8 mouse cellular contexts compared by ENCODE assay signal in the genomic region with DNA sequence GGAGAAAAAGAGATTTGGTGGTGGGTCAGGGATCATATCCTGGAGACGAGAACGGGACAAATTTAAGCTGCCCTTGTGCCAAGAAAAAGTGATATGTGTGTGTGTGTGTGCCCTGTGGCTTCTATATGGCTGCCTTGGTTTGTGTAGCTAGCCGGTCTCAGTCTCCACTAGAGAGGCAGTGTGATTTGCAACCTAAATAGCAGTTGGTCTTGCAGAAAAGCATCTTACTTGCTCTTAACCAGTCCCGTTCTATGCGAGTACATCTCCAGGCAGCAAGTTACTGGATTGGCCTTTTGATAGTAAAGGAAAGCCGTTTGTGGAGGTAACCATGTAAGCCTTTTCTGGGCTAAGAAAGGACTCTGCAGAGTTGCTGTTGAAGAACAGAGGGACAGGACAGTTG. TPM values are rescaled to one million over a fixed set of nuclear protein-coding genes. Genes with fewer than 3 reads are reported as not detected.
DNase-seq lines count a peak whose midpoint lies in the region; ATAC-seq and TF ChIP-seq lines count a peak whose summit lies in the region.

No protein-coding gene starts in this region.

- H3K4me3 ChIP-seq in heart, embryonic 14.5 days (ENCODE audit: control insufficient read depth in 1 of 2, insufficient read depth in 1 of 2, low read depth in 1 of 2, low read length in 2 of 2) = peak overlapping the region; percentile 99 to 100
- peak overlapping the region; percentile 95; the same call in 1 of the 2 replicates for H3K4me3 ChIP-seq in G1E (ENCODE audit: low read depth, low read length)
- peak overlapping the region; percentile 79 for H3K4me3 ChIP-seq in hindbrain, embryonic 11.5 days (ENCODE audit: low read depth, low read length)
- H3K4me3 ChIP-seq in midbrain, embryonic 14.5 days (replicated peaks; ENCODE audit: low read depth, low read length) = peak overlapping the region; percentile 91

- peak overlapping the region; percentile 98 for H3K9ac ChIP-seq in heart, embryonic 14.5 days (ENCODE audit: low read length)
- peak overlapping the region; percentile 87 for H3K9ac ChIP-seq in hindbrain, embryonic 11.5 days (ENCODE audit: low read depth, low read length)
- H3K9ac ChIP-seq in midbrain, embryonic 14.5 days (replicated peaks; ENCODE audit: low read length) = peak overlapping the region; percentile 92

- peaks cover 20 to 38% of the 10 kb centered on the region in 2 experiments for H3K4me1 ChIP-seq in heart, embryonic 14.5 days (ENCODE audit: control insufficient read depth in 2 of 2, insufficient read depth in 2 of 2, low read length in 2 of 2)
- H3K4me1 ChIP-seq in G1E (ENCODE audit: insufficient read depth, low read depth, low read length) = peaks cover 44% of the 10 kb centered on the region
- H3K4me1 ChIP-seq in hindbrain, embryonic 11.5 days (replicated peaks; ENCODE audit: control insufficient read depth, insufficient read depth, low read length) = peaks cover 5% of the 10 kb centered on the region; the same call in 1 of the 2 replicates
- peaks cover 30% of the 10 kb centered on the region for H3K4me1 ChIP-seq in midbrain, embryonic 14.5 days (ENCODE audit: control insufficient read depth, insufficient read depth, low read length)

- H3K27me3 ChIP-seq in heart, embryonic 14.5 days (ENCODE audit: control insufficient read depth, insufficient read depth, low read length) = no peaks in the 10 kb centered on the region
- no peaks in the 10 kb centered on the region for H3K27me3 ChIP-seq in G1E (ENCODE audit: insufficient read depth, low read length)
- no peaks in the 10 kb centered on the region for H3K27me3 ChIP-seq in hindbrain, embryonic 11.5 days (ENCODE audit: control insufficient read depth, insufficient read depth, low read length)
- H3K27me3 ChIP-seq in midbrain, embryonic 14.5 days (ENCODE audit: control insufficient read depth, insufficient read depth, low read length) = no peaks in the 10 kb centered on the region

- no peak for TF ChIP-seq CTCF in G1E (IDR thresholded peaks at IDR 0.05; ENCODE audit: low read depth, low read length)

- ATAC-seq in heart, embryonic 14.5 days (ENCODE audit: insufficient number of reproducible peaks, insufficient read depth, low FRiP score, low read depth) = no peak
- ATAC-seq in G1E (ENCODE audit: extremely low read depth, insufficient number of reproducible peaks, low FRiP score, poor library complexity, severe bottlenecking) = no peak
- no peak for ATAC-seq in hindbrain, embryonic 11.5 days (ENCODE audit: low FRiP score)
- no peak for ATAC-seq in midbrain, embryonic 14.5 days (ENCODE audit: low FRiP score, low TSS enrichment)

- DNase-seq in heart, adult 18-20 months = no peak
- DNase-seq in G1E (ENCODE audit: low spot score) = no peak
- DNase-seq in hindbrain, embryonic 11.5 days (ENCODE audit: low spot score) = no peak
- DNase-seq in midbrain, embryonic 14.5 days = no peak
- DNase-seq in retina, postnatal 1 day = no peak
- no peak for DNase-seq in adrenal gland, postnatal 10 days
- DNase-seq in c-Kit-positive CD71-positive TER-119-positive erythroid progenitor cells, embryonic 14.5 days (ENCODE audit: low spot score) = no peak

- H3K27ac ChIP-seq in heart, embryonic 14.5 days (replicated peaks in 1 of 2; ENCODE audit: control insufficient read depth in 1 of 2, insufficient read depth in 1 of 2, low read depth in 2 of 2, low read length in 2 of 2) = peak overlapping the region; percentile 90 to 93
- no peak overlapping the region for H3K27ac ChIP-seq in hindbrain, embryonic 11.5 days (ENCODE audit: low read depth, low read length)
- H3K27ac ChIP-seq in midbrain, embryonic 14.5 days (replicated peaks; ENCODE audit: low read depth, low read length) = peak overlapping the region; percentile 87

- peaks cover 5% of the 10 kb centered on the region; the same call in 1 of the 2 replicates for H3K9me3 ChIP-seq in heart, embryonic 14.5 days (ENCODE audit: control insufficient read depth, low read length)
- H3K9me3 ChIP-seq in G1E (replicated peaks) = peaks cover 8% of the 10 kb centered on the region; the same call in 1 of the 2 replicates
- H3K9me3 ChIP-seq in hindbrain, embryonic 11.5 days (ENCODE audit: control insufficient read depth, low read length) = no peaks in the 10 kb centered on the region
- H3K9me3 ChIP-seq in midbrain, embryonic 14.5 days (ENCODE audit: control insufficient read depth, low read length) = no peaks in the 10 kb centered on the region; the same call in 1 of the 2 replicates

- peaks cover 20% of the 10 kb centered on the region; the same call in 1 of the 2 replicates for H3K36me3 ChIP-seq in heart, embryonic 14.5 days (ENCODE audit: control insufficient read depth, insufficient read depth, low read length)
- H3K36me3 ChIP-seq in G1E (replicated peaks) = peaks cover 49% of the 10 kb centered on the region
- H3K36me3 ChIP-seq in hindbrain, embryonic 11.5 days (ENCODE audit: control insufficient read depth, insufficient read depth, low read length) = no peaks in the 10 kb centered on the region
- 0 out of 2 replicates have a peak, but pooled peaks cover 3% of the 10 kb centered on the region for H3K36me3 ChIP-seq in midbrain, embryonic 14.5 days (ENCODE audit: control insufficient read depth, insufficient read depth, low read length)

- WGBS in heart, embryonic 14.5 days = 5% methylated on average over 6 of the region's 6 CpGs
- 15% methylated on average over 6 of the region's 6 CpGs for WGBS in hindbrain, embryonic 11.5 days
- 4% methylated on average over 6 of the region's 6 CpGs for WGBS in midbrain, embryonic 14.5 days

- peak overlapping the region; percentile 74 for H3K4me2 ChIP-seq in heart, embryonic 14.5 days (ENCODE audit: low read length)
- H3K4me2 ChIP-seq in hindbrain, embryonic 11.5 days (replicated peaks; ENCODE audit: low read depth, low read length) = peak overlapping the region; percentile 98
- peak overlapping the region; percentile 85 for H3K4me2 ChIP-seq in midbrain, embryonic 14.5 days (ENCODE audit: low read length)

RNA-seq across cellular contexts. Expression of a gene that starts 1.7 kb away (rescaled TPM):
- 22.9 and 24.8 TPM in 2 replicates for polyA plus RNA-seq in heart, embryonic 14.5 days (2014; fragmentation: Nextera tagmentation; extraction: Ambion mirVana)
- total RNA-seq in heart, adult 18-20 months (2021) = 10 to 100 TPM; 27.9 to 28.6 TPM
- total RNA-seq in G1E (2014; fragmentation: Nextera tagmentation) = 93.8 and 95.0 TPM in 2 replicates
- 18.9 and 22.2 TPM in 2 replicates for total RNA-seq in G1E (2017)
- 21.1 and 23.4 TPM in 2 replicates for polyA plus RNA-seq in G1E (2012)
- 23.0 and 27.8 TPM in 2 replicates for polyA plus RNA-seq in hindbrain, embryonic 11.5 days (2014; fragmentation: Nextera tagmentation; extraction: Ambion mirVana)
- polyA plus RNA-seq in midbrain, embryonic 14.5 days (2014; fragmentation: Nextera tagmentation; extraction: Ambion mirVana) = 34.9 and 39.7 TPM in 2 replicates
- total RNA-seq in adrenal gland, postnatal 10 days (2021) = 10 to 100 TPM; 46.9 to 56.7 TPM
